Mouse (Mus musculus) right cerebral cortex, postnatal 14 days (tissue): ENCODE data around the gene Zc3hav1l.

Source experiments
- DNase-seq: peaks from one replicate; pipeline ENCODE4 v3.0.0; 2022

The Zc3hav1l gene

GRCm38 (mm10) chr6:38298761-38299401 lies at the start of gene Zc3hav1l:
Gene Zc3hav1l, minus strand, starts transcription at chr6:38299259.
- peak; percentile 62 for DNase-seq

- no peak for DNase-seq
These were observed 48.8 kb upstream of the Zc3hav1l start for GRCm38 (mm10) chr6:38347875-38348274.

GRCm38 (mm10) chr6:38345796-38346195 lies 46.7 kb upstream of the Zc3hav1l start:
- DNase-seq, result no peak

- DNase-seq, result no peak
These were observed 45.1 kb upstream of the Zc3hav1l start for GRCm38 (mm10) chr6:38344006-38344670.

- no peak for DNase-seq
These were observed 44.5 kb upstream of the Zc3hav1l start for GRCm38 (mm10) chr6:38343581-38343980.

- no peak for DNase-seq
These were observed 43.6 kb upstream of the Zc3hav1l start for GRCm38 (mm10) chr6:38342666-38342992.

- no peak for DNase-seq
These were observed 42.9 kb upstream of the Zc3hav1l start for GRCm38 (mm10) chr6:38341751-38342665.

- DNase-seq, result no peak
These were observed 40.0 kb upstream of the Zc3hav1l start for GRCm38 (mm10) chr6:38339078-38339477.

GRCm38 (mm10) chr6:38337951-38338350 lies 38.9 kb upstream of the Zc3hav1l start:
- no peak for DNase-seq

- no peak for DNase-seq
These were observed 38.2 kb upstream of the Zc3hav1l start for GRCm38 (mm10) chr6:38337166-38337705.

GRCm38 (mm10) chr6:38335264-38335663 lies 36.2 kb upstream of the Zc3hav1l start:
- DNase-seq, result no peak

GRCm38 (mm10) chr6:38326596-38326995 lies 27.5 kb upstream of the Zc3hav1l start:
- peak; percentile 63 for DNase-seq

GRCm38 (mm10) chr6:38320621-38321020 lies 21.6 kb upstream of the Zc3hav1l start:
- DNase-seq, result no peak

- DNase-seq, result no peak
These were observed 17.0 kb upstream of the Zc3hav1l start for GRCm38 (mm10) chr6:38316050-38316449.

- no peak for DNase-seq
These were observed 10.7 kb upstream of the Zc3hav1l start for GRCm38 (mm10) chr6:38309741-38310140.

- no peak for DNase-seq
These were observed 5.9 kb upstream of the Zc3hav1l start for GRCm38 (mm10) chr6:38304981-38305380.

GRCm38 (mm10) chr6:38298246-38298635 lies 818 bp downstream of the Zc3hav1l start:
- DNase-seq, result no peak

- no peak for DNase-seq
These were observed 1.3 kb downstream of the Zc3hav1l start for GRCm38 (mm10) chr6:38297580-38298245.

- no peak for DNase-seq
These were observed 5.4 kb downstream of the Zc3hav1l start for GRCm38 (mm10) chr6:38293708-38294107.

- no peak for DNase-seq
These were observed 6.0 kb downstream of the Zc3hav1l start for GRCm38 (mm10) chr6:38292871-38293646.

- DNase-seq, result no peak
These were observed 14.6 kb downstream of the Zc3hav1l start for GRCm38 (mm10) chr6:38284422-38284821.

GRCm38 (mm10) chr6:38264466-38264865 lies 34.6 kb downstream of the Zc3hav1l start:
- DNase-seq, result no peak
